Mouse (Mus musculus): Measurements from ENCODE around the gene Gm10491. TPM values are rescaled to one million over a fixed set of nuclear protein-coding genes. Genes with fewer than 3 reads are reported as not detected.
A peak's percentile ranks its signal among the peaks of the same experiment; 100 is the strongest.

Gene Gm10491
- not detected in 2 replicates for polyA plus RNA-seq (2012; rRNA removed)

DNA sequence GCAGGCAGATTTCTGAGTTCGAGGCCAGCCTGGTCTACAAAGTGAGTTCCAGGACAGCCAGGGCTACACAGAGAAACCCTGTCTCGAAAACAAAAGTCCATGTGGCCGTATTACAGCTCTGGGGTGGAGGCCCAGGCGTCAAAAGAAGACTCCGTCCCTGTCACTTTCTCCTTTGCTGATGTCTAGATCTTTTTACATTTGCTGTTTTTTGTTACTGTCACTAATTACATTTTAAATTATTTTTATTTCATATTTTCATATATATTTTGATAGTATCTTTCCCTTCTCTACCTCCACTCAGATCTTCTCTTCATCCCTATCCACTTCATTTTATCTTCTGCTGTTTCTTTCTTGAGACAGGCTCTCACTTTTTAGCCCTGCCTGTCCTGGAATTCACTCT, at the start of gene Gm10491:
TSS of gene Gm10491 (minus strand) at position 101 of the 400 bp plus-strand sequence.
- Histone ChIP-seq H3K4me3 (ENCODE audit: insufficient read depth, low read length) (no peak within 1 kb of the TSS), H3K4me1 (ENCODE audit: control insufficient read depth, insufficient read depth, low read length) (no peaks in the 10 kb centered on the region), H3K27ac (ENCODE audit: insufficient read depth, low read length) (no peak within 1 kb of the TSS)
- TF ChIP-seq POLR2A (IDR thresholded peaks at IDR 0.05; ENCODE audit: extremely low read depth, insufficient read depth, low read length): no peak
- TF ChIP-seq CTCF (IDR thresholded peaks at IDR 0.05; ENCODE audit: extremely low read depth, insufficient read depth, low read length): no peak

DNA sequence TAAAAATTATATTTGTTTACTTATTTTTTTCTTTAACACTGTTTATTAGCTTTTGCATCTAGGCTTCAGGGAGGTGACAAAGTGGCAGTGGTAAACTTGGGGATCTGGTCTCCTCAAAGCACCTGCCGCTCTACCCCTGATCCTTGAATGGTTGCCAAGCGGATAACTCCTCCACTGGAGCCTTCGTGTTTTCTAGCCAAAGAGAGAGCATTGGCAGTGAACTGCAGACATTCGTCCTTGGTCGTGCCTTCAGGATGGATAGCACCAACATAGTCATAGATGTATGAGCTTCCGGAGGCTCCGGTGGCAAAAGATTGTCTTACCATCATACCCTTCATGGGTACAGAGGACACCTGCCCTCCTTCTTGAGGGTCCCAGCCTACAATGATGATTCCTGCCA, 42.5 kb upstream of the Gm10491 start:
- Histone ChIP-seq H3K4me1 (ENCODE audit: control insufficient read depth, insufficient read depth, low read length) (0 out of 2 replicates have a peak, but pooled peaks cover 2% of the 10 kb centered on the region), H3K4me3 (ENCODE audit: insufficient read depth, low read length) (no peak overlapping the region), H3K27ac (ENCODE audit: insufficient read depth, low read length) (no peak overlapping the region)
- TF ChIP-seq CTCF (IDR thresholded peaks at IDR 0.05; ENCODE audit: extremely low read depth, insufficient read depth, low read length) (no peak), POLR2A (IDR thresholded peaks at IDR 0.05; ENCODE audit: extremely low read depth, insufficient read depth, low read length) (no peak)

DNA sequence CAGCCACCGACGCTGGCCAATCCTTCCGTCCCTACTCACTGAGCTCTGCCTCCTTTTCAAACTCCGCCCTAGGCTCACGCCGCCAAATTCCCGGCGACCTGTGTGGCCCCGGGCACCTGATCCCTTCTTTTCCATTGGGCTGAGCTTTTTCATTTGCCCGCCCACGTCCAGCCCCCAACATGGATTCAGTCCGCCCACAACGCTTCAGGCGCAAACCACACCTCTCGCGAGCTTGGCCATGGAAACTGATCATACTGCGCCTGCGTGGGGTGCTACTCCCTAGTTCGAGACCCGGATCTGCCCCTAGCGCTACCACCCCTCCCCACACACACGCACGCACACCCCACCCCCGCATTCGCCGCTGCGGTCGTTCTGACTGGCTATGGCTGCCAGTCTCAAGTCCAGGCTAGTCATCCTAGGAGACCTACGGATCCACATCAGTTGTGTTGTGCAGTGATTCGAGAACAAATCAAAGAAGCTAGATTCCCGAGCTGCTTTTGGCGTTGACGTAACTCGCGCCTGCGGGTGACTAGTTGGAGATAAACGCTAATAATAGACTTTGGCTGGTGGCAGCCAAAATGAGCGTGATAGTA, 40.4 kb upstream of the Gm10491 start:
- peak overlapping the region; percentile 48 for H3K4me3 ChIP-seq (ENCODE audit: insufficient read depth, low read length)
- H3K4me1 ChIP-seq (ENCODE audit: control insufficient read depth, insufficient read depth, low read length): 0 out of 2 replicates have a peak, but pooled peaks cover 2% of the 10 kb centered on the region
- peak overlapping the region; percentile 38; the same call in 1 of the 2 replicates for H3K27ac ChIP-seq (ENCODE audit: insufficient read depth, low read length)
- no peak for TF ChIP-seq CTCF (IDR thresholded peaks at IDR 0.05; ENCODE audit: extremely low read depth, insufficient read depth, low read length)
- 0 out of 2 replicates have a peak, but pooled peaks have one; percentile 35 for TF ChIP-seq POLR2A (IDR thresholded peaks at IDR 0.05; ENCODE audit: extremely low read depth, insufficient read depth, low read length)

DNA sequence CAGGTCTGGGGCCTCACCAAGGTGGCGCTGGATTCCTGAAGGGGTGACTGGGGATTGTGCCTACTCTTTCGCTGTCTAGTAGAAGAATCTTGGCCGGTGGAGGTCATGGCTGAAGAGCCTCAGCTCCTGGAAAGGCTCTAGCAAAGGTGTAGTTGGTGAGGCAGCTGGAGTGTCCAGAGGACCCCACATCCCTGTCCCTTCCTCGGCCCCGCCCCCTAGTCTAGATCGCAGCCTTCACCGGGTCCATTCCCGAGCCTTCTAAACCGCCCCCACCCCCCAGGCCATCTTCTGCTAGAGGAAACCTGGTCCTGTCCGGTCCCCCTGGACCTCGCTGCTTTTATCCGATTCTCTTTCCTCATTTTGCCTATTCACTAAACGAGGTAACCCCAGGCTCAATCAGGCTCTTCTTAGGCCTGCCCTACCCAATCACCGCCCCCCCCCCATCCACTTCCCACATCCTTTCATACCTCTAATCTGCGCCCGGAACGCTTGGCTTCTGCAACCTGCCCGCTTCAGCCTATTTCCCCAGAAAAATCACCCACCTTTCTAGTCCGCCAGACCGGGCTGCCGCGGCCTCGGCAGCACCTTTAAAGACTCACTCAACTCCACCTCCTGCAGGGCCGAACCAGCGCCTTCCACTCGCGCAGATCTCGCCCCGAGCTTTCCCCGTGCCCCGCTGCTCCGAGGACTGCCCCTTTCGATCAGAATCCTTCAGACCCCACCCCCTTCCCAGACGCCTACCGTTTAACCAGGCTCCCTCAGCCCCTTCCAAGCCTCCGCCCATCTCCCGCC, 39.7 kb upstream of the Gm10491 start, which contains the start of gene Hdac6:
TSS of gene Hdac6 (minus strand) at position 782 of the 792 bp plus-strand sequence.
- TF ChIP-seq CTCF (IDR thresholded peaks at IDR 0.05; ENCODE audit: extremely low read depth, insufficient read depth, low read length): no peak
- peak; percentile 56; the same call in 1 of the 2 replicates for TF ChIP-seq POLR2A (IDR thresholded peaks at IDR 0.05; ENCODE audit: extremely low read depth, insufficient read depth, low read length)
- H3K4me3 ChIP-seq (ENCODE audit: insufficient read depth, low read length): peak within 1 kb of the TSS; percentile 48
- H3K4me1 ChIP-seq (ENCODE audit: control insufficient read depth, insufficient read depth, low read length): 0 out of 2 replicates have a peak, but pooled peaks cover 2% of the 10 kb centered on the region
- peak within 1 kb of the TSS; percentile 38; the same call in 1 of the 2 replicates for H3K27ac ChIP-seq (ENCODE audit: insufficient read depth, low read length)

DNA sequence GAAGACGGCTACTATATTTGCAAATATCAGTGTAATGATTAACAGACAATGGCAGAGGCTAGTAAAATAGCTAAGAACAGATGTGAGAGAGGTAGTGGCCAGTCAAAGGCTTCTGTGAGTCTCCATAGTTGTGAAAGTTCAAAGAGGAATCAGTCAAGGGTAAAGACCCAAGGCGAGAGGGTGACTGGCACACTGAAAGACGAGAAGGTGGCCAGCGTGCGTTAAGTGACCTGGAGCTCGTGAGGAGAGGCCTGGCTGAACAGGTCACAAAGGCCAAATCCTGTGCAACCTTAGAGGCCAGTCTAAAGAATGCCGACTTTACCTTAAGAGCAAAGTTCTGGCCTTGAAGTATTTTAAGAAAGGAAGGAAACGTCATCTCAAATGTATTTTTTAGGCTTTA, 38.0 kb upstream of the Gm10491 start:
- TF ChIP-seq POLR2A (IDR thresholded peaks at IDR 0.05; ENCODE audit: extremely low read depth, insufficient read depth, low read length): no peak
- TF ChIP-seq CTCF (IDR thresholded peaks at IDR 0.05; ENCODE audit: extremely low read depth, insufficient read depth, low read length): no peak
- Histone ChIP-seq H3K27ac (ENCODE audit: insufficient read depth, low read length) (no peak overlapping the region), H3K4me3 (ENCODE audit: insufficient read depth, low read length) (no peak overlapping the region), H3K4me1 (ENCODE audit: control insufficient read depth, insufficient read depth, low read length) (0 out of 2 replicates have a peak, but pooled peaks cover 2% of the 10 kb centered on the region)

DNA sequence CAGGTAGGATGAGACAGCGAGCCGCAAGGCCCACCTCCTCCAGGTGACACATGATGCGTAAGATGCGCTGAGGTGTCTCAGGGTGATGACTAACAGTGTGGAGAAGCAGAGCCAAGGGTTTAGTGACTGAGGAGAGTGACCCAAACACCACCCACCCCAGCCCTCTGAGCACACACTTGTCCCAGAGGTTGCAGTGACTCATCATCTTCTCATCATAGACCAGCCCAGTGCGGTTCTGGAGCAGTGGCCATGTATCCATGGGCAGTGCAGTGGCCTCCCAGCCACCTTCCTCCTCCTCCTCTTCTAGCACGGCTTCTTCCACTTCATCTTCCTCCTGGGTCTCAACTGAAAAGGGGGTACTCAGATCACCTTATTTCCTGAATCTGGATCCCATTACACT, 30.0 kb upstream of the Gm10491 start:
- TF ChIP-seq POLR2A (IDR thresholded peaks at IDR 0.05; ENCODE audit: extremely low read depth, insufficient read depth, low read length): no peak
- TF ChIP-seq CTCF (IDR thresholded peaks at IDR 0.05; ENCODE audit: extremely low read depth, insufficient read depth, low read length): no peak
- H3K27ac ChIP-seq (ENCODE audit: insufficient read depth, low read length): no peak overlapping the region
- H3K4me3 ChIP-seq (ENCODE audit: insufficient read depth, low read length): no peak overlapping the region
- no peaks in the 10 kb centered on the region for H3K4me1 ChIP-seq (ENCODE audit: control insufficient read depth, insufficient read depth, low read length)

DNA sequence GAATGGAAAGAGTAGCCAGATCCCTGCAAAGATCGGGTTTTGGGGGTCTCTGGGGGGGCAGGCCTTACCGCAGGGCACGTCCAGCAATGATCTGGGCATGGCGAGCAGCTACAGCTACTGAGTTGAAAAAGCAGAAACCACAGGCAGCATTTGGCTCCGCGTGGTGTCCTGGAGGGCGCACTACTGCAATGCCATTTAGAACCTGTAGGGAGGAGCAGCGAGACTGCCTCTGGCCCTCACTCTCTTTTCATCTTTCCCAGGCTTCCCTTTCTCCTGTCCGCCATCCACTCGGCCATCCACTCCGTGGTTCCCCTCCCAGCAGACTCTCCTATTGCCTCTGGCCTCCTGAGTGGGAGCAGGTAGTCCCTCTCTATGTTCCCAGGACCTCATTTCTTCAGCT, 29.2 kb upstream of the Gm10491 start:
- H3K27ac ChIP-seq (ENCODE audit: insufficient read depth, low read length): no peak overlapping the region
- H3K4me1 ChIP-seq (ENCODE audit: control insufficient read depth, insufficient read depth, low read length): no peaks in the 10 kb centered on the region
- TF ChIP-seq CTCF (IDR thresholded peaks at IDR 0.05; ENCODE audit: extremely low read depth, insufficient read depth, low read length): no peak
- no peak for TF ChIP-seq POLR2A (IDR thresholded peaks at IDR 0.05; ENCODE audit: extremely low read depth, insufficient read depth, low read length)
- no peak overlapping the region for H3K4me3 ChIP-seq (ENCODE audit: insufficient read depth, low read length)

DNA sequence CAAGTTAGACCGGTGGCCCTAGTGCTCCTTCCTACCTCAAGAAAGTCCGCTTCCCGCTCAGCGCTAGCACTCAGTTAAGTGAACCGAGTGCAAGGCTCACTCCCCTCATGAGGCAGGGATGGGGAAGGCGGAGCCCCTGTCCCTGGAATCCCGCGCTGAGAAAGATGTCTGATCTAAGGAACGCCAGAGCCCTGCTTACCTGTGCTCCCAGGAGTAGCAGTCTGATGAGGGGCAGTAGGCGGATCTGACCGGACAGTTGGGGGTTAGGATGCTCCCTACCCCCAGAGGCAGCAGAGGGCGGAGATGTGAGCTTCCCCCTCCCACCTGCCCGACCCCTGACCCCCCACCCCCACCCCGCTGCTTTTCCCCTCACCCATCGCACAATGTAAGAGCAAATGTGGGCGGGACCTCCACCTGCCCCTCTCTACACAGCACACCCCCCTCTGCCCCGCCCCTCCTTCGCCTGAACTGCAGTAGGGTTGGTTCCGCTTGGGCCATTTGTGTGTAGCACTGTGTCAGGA, 20.7 kb upstream of the Gm10491 start, which contains the start of gene Eras:
TSS of gene Eras (minus strand) at position 338 of the 521 bp plus-strand sequence.
- Histone ChIP-seq H3K27ac (ENCODE audit: insufficient read depth, low read length) (no peak within 1 kb of the TSS), H3K4me1 (ENCODE audit: control insufficient read depth, insufficient read depth, low read length) (no peaks in the 10 kb centered on the region), H3K4me3 (ENCODE audit: insufficient read depth, low read length) (no peak within 1 kb of the TSS)
- TF ChIP-seq CTCF (IDR thresholded peaks at IDR 0.05; ENCODE audit: extremely low read depth, insufficient read depth, low read length) (no peak), POLR2A (IDR thresholded peaks at IDR 0.05; ENCODE audit: extremely low read depth, insufficient read depth, low read length) (no peak)

DNA sequence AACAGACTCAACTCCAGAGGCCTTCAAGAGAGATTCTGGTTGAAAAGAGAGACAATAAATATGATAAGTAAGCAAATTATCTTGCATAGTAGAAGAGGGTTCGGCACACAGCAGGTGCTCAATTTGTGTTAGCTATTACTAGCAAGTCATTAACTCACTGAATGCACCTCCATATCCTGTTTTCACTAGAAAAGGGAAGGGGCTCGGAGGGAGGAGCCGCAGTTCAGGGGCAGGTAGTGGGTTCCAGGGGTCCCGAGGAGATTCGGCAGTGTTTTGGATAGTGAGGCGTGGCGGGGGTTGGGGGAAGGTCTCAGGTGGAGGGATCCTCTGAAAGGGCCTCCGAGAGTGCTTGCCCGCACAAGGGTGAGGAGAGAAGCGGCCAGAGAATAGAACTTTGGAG, 19.5 kb upstream of the Gm10491 start:
- H3K27ac ChIP-seq (ENCODE audit: insufficient read depth, low read length): no peak overlapping the region
- H3K4me1 ChIP-seq (ENCODE audit: control insufficient read depth, insufficient read depth, low read length): no peaks in the 10 kb centered on the region
- no peak overlapping the region for H3K4me3 ChIP-seq (ENCODE audit: insufficient read depth, low read length)
- TF ChIP-seq CTCF (IDR thresholded peaks at IDR 0.05; ENCODE audit: extremely low read depth, insufficient read depth, low read length): no peak
- no peak for TF ChIP-seq POLR2A (IDR thresholded peaks at IDR 0.05; ENCODE audit: extremely low read depth, insufficient read depth, low read length)
